Comparison of ENCODE assay signal across 40 mouse cellular contexts in the genomic region with DNA sequence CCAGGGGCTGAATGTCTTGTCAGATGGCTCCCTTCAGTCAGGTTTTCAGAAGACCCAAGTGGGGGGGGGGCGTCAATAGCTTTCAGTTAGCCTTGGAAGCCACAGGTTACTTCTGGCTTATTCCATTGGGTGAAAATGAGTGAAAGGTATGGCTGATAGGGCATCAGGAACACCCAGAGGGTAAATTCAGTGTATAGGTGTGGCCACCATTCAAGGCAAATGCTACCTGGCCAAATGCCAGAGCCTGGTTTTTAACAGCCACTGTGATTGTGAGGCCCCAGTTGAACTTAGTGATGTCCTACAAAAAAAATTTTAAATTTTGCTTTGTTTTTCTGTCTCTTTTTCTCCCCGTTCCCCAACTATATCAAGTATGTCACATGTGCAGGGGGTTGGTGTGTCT. TPM values are rescaled to one million over a fixed set of nuclear protein-coding genes. Genes with fewer than 3 reads are reported as not detected.
"Had no signal": no experiment of that assay in that cellular context is flagged by ENCODE, and none has a peak within 500 bp of the region (broad histone marks: within the 10 kb centered on the region; RNA-seq: fewer than 3 reads in every experiment).

No protein-coding gene starts in this region.

- H3K4me2 ChIP-seq: heart, embryonic 11.5 days; heart, embryonic 12.5 days; heart, embryonic 13.5 days; heart, embryonic 15.5 days; hindbrain, embryonic 12.5 days; hindbrain, embryonic 13.5 days; hindbrain, embryonic 14.5 days; hindbrain, embryonic 15.5 days; intestine, embryonic 15.5 days; kidney, embryonic 15.5 days had no signal

- H3K9ac ChIP-seq: heart, embryonic 12.5 days; heart, embryonic 13.5 days; heart, embryonic 15.5 days; hindbrain, embryonic 12.5 days; hindbrain, embryonic 13.5 days; hindbrain, embryonic 14.5 days; hindbrain, embryonic 15.5 days; intestine, embryonic 15.5 days; kidney, embryonic 15.5 days had no signal

- H3K27ac ChIP-seq: heart, adult 2 months; heart, embryonic 10.5 days; heart, embryonic 13.5 days; heart, embryonic 15.5 days; hindbrain, embryonic 10.5 days; hindbrain, embryonic 12.5 days; hindbrain, embryonic 13.5 days; hindbrain, embryonic 14.5 days; hindbrain, embryonic 15.5 days; hindbrain, postnatal 0 days; intestine, embryonic 15.5 days; kidney, embryonic 15.5 days; kidney, postnatal 0 days; layer of hippocampus, adult 2 months had no signal

- DNase-seq: heart, adult 18-20 months; heart, adult 2 months; heart, postnatal 10 days; heart, postnatal 14 days; heart, postnatal 36 days; heart, postnatal 4 days; kidney, adult 11 months; kidney, adult 18-20 months; kidney, adult 2 months; kidney, adult 8-10 months; kidney, adult 9 months; kidney, postnatal 10 days; kidney, postnatal 14 days; kidney, postnatal 25 days; kidney, postnatal 36 days; kidney, postnatal 4 days; layer of hippocampus, adult 9-11 months had no signal

- H3K9me3 ChIP-seq: heart, embryonic 10.5 days; heart, embryonic 12.5 days; heart, embryonic 13.5 days; heart, embryonic 15.5 days; hindbrain, embryonic 10.5 days; hindbrain, embryonic 12.5 days; hindbrain, embryonic 13.5 days; hindbrain, embryonic 15.5 days; intestine, embryonic 15.5 days; kidney, embryonic 15.5 days had no signal

- H3K4me3 ChIP-seq: heart, adult 2 months; heart, embryonic 10.5 days; heart, embryonic 12.5 days; heart, embryonic 13.5 days; heart, embryonic 15.5 days; hindbrain, embryonic 10.5 days; hindbrain, embryonic 12.5 days; hindbrain, embryonic 13.5 days; hindbrain, embryonic 15.5 days; intestine, embryonic 15.5 days; kidney, embryonic 15.5 days; layer of hippocampus, adult 2 months had no signal

- ATAC-seq: hindbrain, embryonic 16.5 days; hindbrain, postnatal 0 days; inflammation-experienced regulatory T-cells, adult 6 months; intestine, embryonic 15.5 days; intestine, embryonic 16.5 days; intestine, postnatal 0 days had no signal

- H3K27me3 ChIP-seq: intestine, embryonic 15.5 days; kidney, embryonic 15.5 days had no signal

- H3K36me3 ChIP-seq: heart, embryonic 10.5 days; heart, embryonic 12.5 days; heart, embryonic 13.5 days; heart, embryonic 15.5 days; hindbrain, embryonic 10.5 days; hindbrain, embryonic 12.5 days; hindbrain, embryonic 13.5 days; hindbrain, embryonic 15.5 days; intestine, embryonic 15.5 days; kidney, embryonic 15.5 days had no signal

- H3K4me1 ChIP-seq: heart, embryonic 10.5 days; heart, embryonic 12.5 days; heart, embryonic 15.5 days; hindbrain, embryonic 10.5 days; hindbrain, embryonic 12.5 days; hindbrain, embryonic 13.5 days; hindbrain, embryonic 15.5 days had no signal

RNA-seq across cellular contexts. Expression of a gene that starts 6.3 kb away (rescaled TPM):
- total RNA-seq: hematopoietic stem cell, adult 5-6 weeks; layer of hippocampus, adult 18-20 months; layer of hippocampus, adult 2 months; layer of hippocampus, adult 8-10 months; layer of hippocampus, postnatal 10 days had no signal
